Mouse (Mus musculus) erythroblast, embryonic 14.5 days (primary cell): ENCODE data around the gene Eva1c. TPM values are rescaled to one million over a fixed set of nuclear protein-coding genes. Genes with fewer than 3 reads are reported as not detected.

Experiments used
- H3K27me3 ChIP-seq: 2 replicates; pipeline ENCODE4 v1.6.1; 2012; ENCODE audit warnings: inconsistent platforms; ENCODE audit not compliant: control insufficient read depth
- H3K36me3 ChIP-seq: 2 replicates; pipeline ENCODE4 v1.6.1; 2012; ENCODE audit warnings: mild to moderate bottlenecking, inconsistent platforms; ENCODE audit not compliant: control insufficient read depth
- H3K4me1 ChIP-seq: 2 replicates; pipeline ENCODE4 v1.6.1; 2012; ENCODE audit warnings: inconsistent platforms; ENCODE audit not compliant: control insufficient read depth
- H3K4me3 ChIP-seq: replicated peaks from 2 replicates; pipeline ENCODE3; 2012; ENCODE audit warnings: moderate library complexity, mild to moderate bottlenecking, inconsistent platforms
- H3K9me3 ChIP-seq: 2 replicates; pipeline ENCODE4 v1.6.1; 2012; ENCODE audit warnings: low read length, inconsistent platforms, mixed read lengths; ENCODE audit not compliant: control insufficient read depth
- GATA1 ChIP-seq: IDR thresholded peaks from 2 replicates; pipeline ENCODE4 v1.6.1; 2012; ENCODE audit warnings: low read length, inconsistent platforms, mixed read lengths
- TAL1 ChIP-seq: IDR thresholded peaks from 3 replicates; pipeline ENCODE4 v1.6.1; 2012; ENCODE audit warnings: low read length, inconsistent platforms, mixed read lengths
- polyA plus RNA-seq: library from polyadenylated mRNA; stranded (reverse); fragments of >175 nt; gene quantifications from 2 replicates; pipeline ENCODE4 v1.2.3, GENCODE M21; 2012

Gene Eva1c
- polyA plus RNA-seq, 1 experiment: 0.55 TPM

- Histone ChIP-seq H3K9me3 (no peaks in the 10 kb centered on the region), H3K4me3 (no peak overlapping the region), H3K36me3 (no peaks in the 10 kb centered on the region), H3K4me1 (no peaks in the 10 kb centered on the region), H3K27me3 (peaks cover 5% of the 10 kb centered on the region)
- TF ChIP-seq GATA1 (no peak), TAL1 (no peak)
These were observed 42.8 kb downstream of the Eva1c start for GRCm38 (mm10) chr16:90869361-90869760.

DNA sequence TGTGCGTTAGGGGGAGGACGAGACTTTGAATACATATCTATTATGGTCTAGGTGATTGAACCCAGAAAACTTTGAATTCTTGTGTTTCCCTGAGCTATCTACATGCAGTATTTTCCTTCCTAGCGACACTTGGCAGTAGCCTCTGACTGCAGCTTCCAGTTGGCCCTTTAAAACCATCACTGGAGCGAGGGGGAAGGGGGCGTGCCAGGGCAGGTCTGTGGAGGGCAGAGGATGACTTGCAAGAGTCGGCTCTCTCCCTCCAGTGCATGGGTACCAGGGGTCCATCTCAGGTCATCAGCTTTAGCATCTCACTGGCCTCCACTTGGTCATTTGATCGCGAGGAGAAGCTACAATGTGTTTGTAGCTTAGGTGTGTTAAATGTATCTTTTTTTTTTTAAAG, 46.4 kb downstream of the Eva1c start:
- H3K4me1 ChIP-seq: no peaks in the 10 kb centered on the region
- no peak overlapping the region for H3K4me3 ChIP-seq
- H3K27me3 ChIP-seq: peaks cover 2% of the 10 kb centered on the region; the same call in 1 of the 2 replicates
- no peaks in the 10 kb centered on the region for H3K9me3 ChIP-seq
- no peaks in the 10 kb centered on the region for H3K36me3 ChIP-seq
- TF ChIP-seq GATA1 (no peak), TAL1 (no peak)

DNA sequence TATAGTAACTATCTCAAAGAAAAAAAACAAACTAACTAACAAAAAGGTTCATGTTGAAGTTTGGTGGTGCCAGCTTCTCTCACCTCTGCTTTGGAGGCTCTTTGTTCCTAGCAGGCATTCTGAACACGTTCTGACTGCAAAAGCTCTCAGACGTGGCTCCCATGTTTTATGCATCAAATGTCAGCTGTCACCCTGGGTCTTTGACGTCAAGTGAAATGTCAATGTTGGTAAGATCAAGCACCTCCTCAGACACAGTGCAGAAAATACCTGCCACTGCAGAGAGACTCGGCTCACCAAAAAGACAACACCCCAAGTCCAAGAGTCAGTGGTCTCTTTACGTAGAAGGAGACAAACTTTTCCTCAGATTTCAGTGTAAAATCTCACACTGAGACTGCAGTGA, 48.0 kb downstream of the Eva1c start:
- Histone ChIP-seq H3K9me3 (no peaks in the 10 kb centered on the region), H3K27me3 (peaks cover 2% of the 10 kb centered on the region; the same call in 1 of the 2 replicates), H3K36me3 (no peaks in the 10 kb centered on the region), H3K4me1 (no peaks in the 10 kb centered on the region), H3K4me3 (no peak overlapping the region)
- TF ChIP-seq TAL1: no peak
- no peak for TF ChIP-seq GATA1

- no peak overlapping the region for H3K4me3 ChIP-seq
- TF ChIP-seq TAL1 (no peak), GATA1 (no peak)
- no peaks in the 10 kb centered on the region; the same call in 1 of the 2 replicates for H3K27me3 ChIP-seq
- H3K4me1 ChIP-seq: no peaks in the 10 kb centered on the region
- no peaks in the 10 kb centered on the region for H3K9me3 ChIP-seq
- H3K36me3 ChIP-seq: no peaks in the 10 kb centered on the region
These were observed 51.8 kb downstream of the Eva1c start for GRCm38 (mm10) chr16:90878135-90878860.

DNA sequence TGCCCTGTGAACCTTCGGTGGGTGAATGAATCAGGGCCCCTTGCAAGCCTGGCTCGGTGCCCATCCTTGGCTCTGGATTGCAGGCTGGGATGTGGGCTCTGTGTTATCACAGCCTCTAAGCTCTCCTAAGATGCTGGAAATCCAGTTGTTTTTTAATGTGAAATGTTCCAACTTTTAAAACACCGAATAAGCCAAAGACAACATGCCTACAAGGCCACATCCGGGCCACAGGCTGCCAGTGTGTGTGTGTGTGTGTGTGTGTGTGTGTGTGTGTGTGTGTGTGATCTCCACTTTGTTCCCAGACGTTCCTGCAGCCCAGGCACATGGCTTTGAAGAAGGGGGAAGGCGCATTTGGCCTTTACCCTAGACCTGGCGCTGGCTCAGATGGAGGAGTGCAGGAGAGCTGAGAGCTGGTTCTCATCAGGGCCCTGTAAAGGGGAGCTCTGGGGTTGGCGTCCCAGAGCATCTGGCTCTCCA, 56.0 kb downstream of the Eva1c start:
- Histone ChIP-seq H3K9me3 (no peaks in the 10 kb centered on the region), H3K36me3 (no peaks in the 10 kb centered on the region), H3K4me1 (no peaks in the 10 kb centered on the region), H3K27me3 (no peaks in the 10 kb centered on the region), H3K4me3 (no peak overlapping the region)
- no peak for TF ChIP-seq TAL1
- no peak for TF ChIP-seq GATA1

- H3K4me1 ChIP-seq: no peaks in the 10 kb centered on the region
These were observed 58.8 kb downstream of the Eva1c start for GRCm38 (mm10) chr16:90885351-90885750.

GRCm38 (mm10) chr16:90885781-90886565, 59.5 kb downstream of the Eva1c start:
- Histone ChIP-seq H3K9me3 (peaks cover 5% of the 10 kb centered on the region; the same call in 1 of the 2 replicates), H3K4me1 (no peaks in the 10 kb centered on the region), H3K27me3 (no peaks in the 10 kb centered on the region), H3K4me3 (no peak overlapping the region), H3K36me3 (no peaks in the 10 kb centered on the region)
- no peak for TF ChIP-seq GATA1
- TF ChIP-seq TAL1: no peak

More at GRCm38 (mm10) chr16:90885351-90885750, 58.8 kb downstream of the Eva1c start:
- H3K9me3 ChIP-seq: peaks cover 5% of the 10 kb centered on the region; the same call in 1 of the 2 replicates
- TF ChIP-seq TAL1 (no peak), GATA1 (no peak)
- no peaks in the 10 kb centered on the region for H3K27me3 ChIP-seq
- H3K4me3 ChIP-seq: no peak overlapping the region
- no peaks in the 10 kb centered on the region for H3K36me3 ChIP-seq

GRCm38 (mm10) chr16:90890683-90891082, 64.2 kb downstream of the Eva1c start:
- H3K9me3 ChIP-seq: peaks cover 5% of the 10 kb centered on the region; the same call in 1 of the 2 replicates
- no peaks in the 10 kb centered on the region for H3K27me3 ChIP-seq
- TF ChIP-seq GATA1: no peak
- TF ChIP-seq TAL1: no peak
- no peaks in the 10 kb centered on the region for H3K4me1 ChIP-seq
- H3K4me3 ChIP-seq: no peak overlapping the region
- H3K36me3 ChIP-seq: no peaks in the 10 kb centered on the region

GRCm38 (mm10) chr16:90891601-90892000, 65.1 kb downstream of the Eva1c start:
- Histone ChIP-seq H3K36me3 (no peaks in the 10 kb centered on the region), H3K9me3 (peaks cover 5% of the 10 kb centered on the region; the same call in 1 of the 2 replicates), H3K4me3 (no peak overlapping the region), H3K27me3 (no peaks in the 10 kb centered on the region), H3K4me1 (no peaks in the 10 kb centered on the region)
- TF ChIP-seq TAL1 (no peak), GATA1 (no peak)
